ENCODE assay signal across 26 mouse cellular contexts in the genomic region with DNA sequence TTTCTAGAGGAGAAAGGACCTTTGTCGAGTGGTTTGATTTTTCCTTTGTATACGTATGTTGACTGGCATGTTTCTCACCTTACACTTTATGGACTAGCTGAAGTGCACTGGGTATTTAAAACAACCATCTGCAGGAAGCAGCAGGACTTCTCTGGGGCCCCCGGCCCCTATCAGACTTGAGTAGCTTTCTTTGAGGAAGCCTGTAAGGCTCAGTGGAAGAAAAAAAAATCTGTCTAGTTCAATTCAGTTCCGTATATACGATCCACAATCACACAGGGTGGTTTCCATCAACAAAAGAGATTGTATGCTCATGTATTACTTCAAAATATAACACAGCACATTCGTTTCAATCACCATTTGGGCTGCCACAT. TPM values are rescaled to one million over a fixed set of nuclear protein-coding genes. Genes with fewer than 3 reads are reported as not detected.
DNase-seq lines count a peak whose midpoint lies in the region; ATAC-seq and TF ChIP-seq lines count a peak whose summit lies in the region.
"Had no signal": no experiment of that assay in that cellular context is flagged by ENCODE, and none has a peak within 500 bp of the region (broad histone marks: within the 10 kb centered on the region; RNA-seq: fewer than 3 reads in every experiment).

No protein-coding gene starts in this region.

- H3K9me3 ChIP-seq in intestine, postnatal 0 days (ENCODE audit: control insufficient read depth) = no peaks in the 10 kb centered on the region
- H3K9me3 ChIP-seq in intestine, embryonic 16.5 days (ENCODE audit: control insufficient read depth, low read length) = no peaks in the 10 kb centered on the region
- H3K9me3 ChIP-seq in liver, embryonic 11.5 days (ENCODE audit: control insufficient read depth, low read length) = no peaks in the 10 kb centered on the region
- no peaks in the 10 kb centered on the region for H3K9me3 ChIP-seq in liver, embryonic 12.5 days (replicated peaks)
- H3K9me3 ChIP-seq in liver, postnatal 0 days (ENCODE audit: low read length) = no peaks in the 10 kb centered on the region
- H3K9me3 ChIP-seq: embryonic facial prominence, embryonic 13.5 days; heart, embryonic 10.5 days; hindbrain, embryonic 10.5 days; limb, embryonic 13.5 days; lung, embryonic 15.5 days; megakaryocyte, embryonic 14.5 days; neural tube, embryonic 12.5 days had no signal

- no peak overlapping the region for H3K27ac ChIP-seq in intestine, postnatal 0 days (ENCODE audit: low read depth, low read length)
- no peak overlapping the region for H3K27ac ChIP-seq in intestine, embryonic 16.5 days (ENCODE audit: low read length)
- H3K27ac ChIP-seq in liver, embryonic 11.5 days (ENCODE audit: low read depth, low read length) = 0 out of 2 replicates have a peak overlapping the region, but pooled peaks have one; percentile 48
- no peak overlapping the region for H3K27ac ChIP-seq in liver, embryonic 12.5 days
- H3K27ac ChIP-seq in liver, postnatal 0 days (ENCODE audit: low read depth) = peak overlapping the region; percentile 89
- H3K27ac ChIP-seq: heart, embryonic 10.5 days; hindbrain, embryonic 10.5 days; limb, embryonic 13.5 days; lung, embryonic 15.5 days; neural tube, embryonic 12.5 days had no signal

- no peak for TF ChIP-seq CTCF in intestine, postnatal 0 days (IDR thresholded peaks at IDR 0.05; ENCODE audit: low read depth)
- TF ChIP-seq CTCF in liver, postnatal 0 days (IDR thresholded peaks at IDR 0.05; ENCODE audit: low read depth) = no peak

- no peaks in the 10 kb centered on the region for H3K4me1 ChIP-seq in intestine, postnatal 0 days (replicated peaks; ENCODE audit: control insufficient read depth, insufficient read depth, low read length)
- H3K4me1 ChIP-seq in intestine, embryonic 16.5 days (ENCODE audit: control insufficient read depth, insufficient read depth, low read length) = peaks cover 4% of the 10 kb centered on the region; the same call in 1 of the 2 replicates
- 0 out of 2 replicates have a peak, but pooled peaks cover 4% of the 10 kb centered on the region for H3K4me1 ChIP-seq in liver, embryonic 11.5 days (replicated peaks; ENCODE audit: control insufficient read depth, insufficient read depth, low read length)
- H3K4me1 ChIP-seq in liver, embryonic 12.5 days = peaks cover 5% of the 10 kb centered on the region; the same call in 1 of the 2 replicates
- peaks cover 4% of the 10 kb centered on the region; the same call in 1 of the 2 replicates for H3K4me1 ChIP-seq in liver, postnatal 0 days (ENCODE audit: insufficient read depth)
- H3K4me1 ChIP-seq: embryonic facial prominence, embryonic 13.5 days; heart, embryonic 10.5 days; hindbrain, embryonic 10.5 days; megakaryocyte, embryonic 14.5 days; neural tube, embryonic 12.5 days had no signal

- no peak for TF ChIP-seq EP300 in liver, postnatal 0 days (IDR thresholded peaks at IDR 0.05; ENCODE audit: low read depth)

- no peak overlapping the region for H3K4me3 ChIP-seq in intestine, postnatal 0 days (ENCODE audit: low read depth, low read length)
- H3K4me3 ChIP-seq in intestine, embryonic 16.5 days (ENCODE audit: low read length) = no peak overlapping the region
- H3K4me3 ChIP-seq in liver, embryonic 11.5 days (ENCODE audit: low read depth, low read length) = no peak overlapping the region
- H3K4me3 ChIP-seq in liver, embryonic 12.5 days = no peak overlapping the region
- 0 out of 2 replicates have a peak overlapping the region, but pooled peaks have one; percentile 1 for H3K4me3 ChIP-seq in liver, postnatal 0 days (ENCODE audit: low read depth, low read length)
- H3K4me3 ChIP-seq: embryonic facial prominence, embryonic 13.5 days; heart, embryonic 10.5 days; hindbrain, embryonic 10.5 days; limb, embryonic 13.5 days; lung, embryonic 15.5 days; megakaryocyte, embryonic 14.5 days; neural tube, embryonic 12.5 days had no signal

- no peak overlapping the region for H3K9ac ChIP-seq in intestine, postnatal 0 days (ENCODE audit: low read depth, low read length)
- no peak overlapping the region for H3K9ac ChIP-seq in intestine, embryonic 16.5 days (ENCODE audit: low read depth, low read length)
- H3K9ac ChIP-seq in liver, embryonic 11.5 days (ENCODE audit: low read depth, low read length) = no peak overlapping the region
- H3K9ac ChIP-seq in liver, embryonic 12.5 days = no peak overlapping the region
- H3K9ac ChIP-seq in liver, postnatal 0 days (replicated peaks) = no peak overlapping the region; the same call in 1 of the 2 replicates
- H3K9ac ChIP-seq: embryonic facial prominence, embryonic 13.5 days; limb, embryonic 13.5 days; lung, embryonic 15.5 days; neural tube, embryonic 12.5 days had no signal

- 23% methylated on average over 6 of the region's 6 CpGs for WGBS in intestine, postnatal 0 days
- 30% methylated on average over 6 of the region's 6 CpGs for WGBS in intestine, embryonic 16.5 days
- 36% methylated on average over 6 of the region's 6 CpGs for WGBS in liver, embryonic 11.5 days
- 17% methylated on average over 6 of the region's 6 CpGs for WGBS in liver, embryonic 12.5 days (ENCODE audit: insufficient replicate concordance)
- WGBS in liver, postnatal 0 days (ENCODE audit: insufficient replicate concordance) = 18% methylated on average over 6 of the region's 6 CpGs

- no peak for DNase-seq in liver, embryonic 11.5 days (ENCODE audit: low spot score)
- DNase-seq in liver, postnatal 0 days = no peak
- no peak for DNase-seq in cerebellum, postnatal 4 days (ENCODE audit: low spot score in 2 of 2)
- DNase-seq in embryo, embryonic 9.5 days (ENCODE audit: extremely low spot score) = no peak
- DNase-seq: adrenal gland, postnatal 14 days; cerebellum, adult 9-11 months; kidney, adult 11 months; layer of hippocampus, postnatal 36 days; midbrain, embryonic 14.5 days; right cerebral cortex, adult 18-20 months; right cerebral cortex, postnatal 4 days; thymus, adult 18-20 months; thymus, postnatal 4 days had no signal

- peak overlapping the region; percentile 37; the same call in 1 of the 2 replicates for H3K4me2 ChIP-seq in intestine, postnatal 0 days (replicated peaks; ENCODE audit: low read depth)
- H3K4me2 ChIP-seq in intestine, embryonic 16.5 days (ENCODE audit: low read depth, low read length) = no peak overlapping the region
- H3K4me2 ChIP-seq in liver, embryonic 11.5 days = no peak overlapping the region
- no peak overlapping the region for H3K4me2 ChIP-seq in liver, embryonic 12.5 days
- H3K4me2 ChIP-seq in liver, postnatal 0 days (ENCODE audit: low read depth, low read length) = peak overlapping the region; percentile 49
- H3K4me2 ChIP-seq: embryonic facial prominence, embryonic 13.5 days; limb, embryonic 13.5 days; lung, embryonic 15.5 days; neural tube, embryonic 12.5 days had no signal

- ATAC-seq in intestine, postnatal 0 days = no peak
- no peak for ATAC-seq in intestine, embryonic 16.5 days
- ATAC-seq in liver, embryonic 11.5 days (replicated peaks; ENCODE audit: low FRiP score) = no peak
- ATAC-seq in liver, embryonic 12.5 days = no peak
- peak; percentile 39; the same call in 1 of the 2 replicates for ATAC-seq in common myeloid progenitor, adult 5-6 weeks (replicated peaks; ENCODE audit: low read depth, poor library complexity, severe bottlenecking)
- ATAC-seq in liver, postnatal 0 days = peak; percentile 20
- ATAC-seq: forebrain, embryonic 14.5 days; hindbrain, embryonic 16.5 days had no signal

- H3K36me3 ChIP-seq in intestine, postnatal 0 days (ENCODE audit: control insufficient read depth, insufficient read depth) = no peaks in the 10 kb centered on the region
- no peaks in the 10 kb centered on the region for H3K36me3 ChIP-seq in intestine, embryonic 16.5 days (ENCODE audit: control insufficient read depth, insufficient read depth, low read length)
- H3K36me3 ChIP-seq in liver, embryonic 11.5 days (ENCODE audit: control insufficient read depth, insufficient read depth, low read length) = no peaks in the 10 kb centered on the region
- H3K36me3 ChIP-seq in liver, embryonic 12.5 days = no peaks in the 10 kb centered on the region
- H3K36me3 ChIP-seq in liver, postnatal 0 days (replicated peaks; ENCODE audit: insufficient read depth, low read length) = no peaks in the 10 kb centered on the region
- H3K36me3 ChIP-seq: embryonic facial prominence, embryonic 13.5 days; heart, embryonic 10.5 days; hindbrain, embryonic 10.5 days; limb, embryonic 13.5 days; lung, embryonic 15.5 days; neural tube, embryonic 12.5 days had no signal

- H3K27me3 ChIP-seq in intestine, postnatal 0 days (replicated peaks; ENCODE audit: control insufficient read depth, insufficient read depth, low read length) = no peaks in the 10 kb centered on the region
- no peaks in the 10 kb centered on the region for H3K27me3 ChIP-seq in intestine, embryonic 16.5 days (replicated peaks; ENCODE audit: control insufficient read depth, insufficient read depth, low read length)
- H3K27me3 ChIP-seq in liver, embryonic 11.5 days (replicated peaks; ENCODE audit: control insufficient read depth, insufficient read depth, low read length) = no peaks in the 10 kb centered on the region
- no peaks in the 10 kb centered on the region for H3K27me3 ChIP-seq in liver, embryonic 12.5 days (replicated peaks)
- H3K27me3 ChIP-seq in liver, postnatal 0 days (ENCODE audit: insufficient read depth, low read length) = no peaks in the 10 kb centered on the region
- H3K27me3 ChIP-seq: embryonic facial prominence, embryonic 13.5 days; limb, embryonic 13.5 days; lung, embryonic 15.5 days; megakaryocyte, embryonic 14.5 days; neural tube, embryonic 12.5 days had no signal

RNA-seq across cellular contexts. Expression of a gene that starts 45.8 kb away (rescaled TPM):
- polyA plus RNA-seq in intestine, postnatal 0 days (2015; fragmentation: Nextera tagmentation; extraction: Ambion mirVana) = 0.99 and 1.1 TPM in 2 replicates
- polyA plus RNA-seq in intestine, embryonic 16.5 days (2015; fragmentation: Nextera tagmentation; extraction: Ambion mirVana) = 40.3 and 106 TPM in 2 replicates
- polyA plus RNA-seq in liver, embryonic 11.5 days (2014; fragmentation: Nextera tagmentation; extraction: Ambion mirVana) = 772 and 788 TPM in 2 replicates
- polyA plus RNA-seq in liver, embryonic 12.5 days (2016; fragmentation: Nextera tagmentation; extraction: Ambion mirVana) = 1,037 and 1,058 TPM in 2 replicates
- total RNA-seq in common myeloid progenitor, adult 5-6 weeks (2017) = not detected in 2 replicates
- polyA plus RNA-seq in liver, postnatal 0 days (2015; fragmentation: Nextera tagmentation; extraction: Ambion mirVana) = 15,780 and 16,843 TPM in 2 replicates
- total RNA-seq: layer of hippocampus, postnatal 36 days had no signal
- polyA plus RNA-seq: forebrain, embryonic 14.5 days; hindbrain, embryonic 10.5 days; hindbrain, embryonic 16.5 days; midbrain, embryonic 14.5 days had no signal

RNA-seq across cellular contexts. Expression of a gene that starts 47.9 kb away (rescaled TPM):
- polyA plus RNA-seq in intestine, postnatal 0 days (2015; fragmentation: Nextera tagmentation; extraction: Ambion mirVana) = 3.0 and 3.3 TPM in 2 replicates
- 5.2 and 6.3 TPM in 2 replicates for polyA plus RNA-seq in intestine, embryonic 16.5 days (2015; fragmentation: Nextera tagmentation; extraction: Ambion mirVana)
- polyA plus RNA-seq in liver, embryonic 11.5 days (2014; fragmentation: Nextera tagmentation; extraction: Ambion mirVana) = 3.8 and 4.1 TPM in 2 replicates
- polyA plus RNA-seq in liver, embryonic 12.5 days (2016; fragmentation: Nextera tagmentation; extraction: Ambion mirVana) = 3.2 and 3.5 TPM in 2 replicates
- 1.2 and 3.2 TPM in 2 replicates for total RNA-seq in common myeloid progenitor, adult 5-6 weeks (2017)
- polyA plus RNA-seq in liver, postnatal 0 days (2015; fragmentation: Nextera tagmentation; extraction: Ambion mirVana) = 2.4 and 2.8 TPM in 2 replicates

RNA-seq across cellular contexts. Expression of a gene that starts 48.5 kb away (rescaled TPM):
- 19.3 and 23.3 TPM in 2 replicates for polyA plus RNA-seq in intestine, postnatal 0 days (2015; fragmentation: Nextera tagmentation; extraction: Ambion mirVana)
- polyA plus RNA-seq in intestine, embryonic 16.5 days (2015; fragmentation: Nextera tagmentation; extraction: Ambion mirVana) = 16.1 and 17.8 TPM in 2 replicates
- 25.2 and 32.2 TPM in 2 replicates for polyA plus RNA-seq in liver, embryonic 11.5 days (2014; fragmentation: Nextera tagmentation; extraction: Ambion mirVana)
- 16.3 and 17.4 TPM in 2 replicates for polyA plus RNA-seq in liver, embryonic 12.5 days (2016; fragmentation: Nextera tagmentation; extraction: Ambion mirVana)
- total RNA-seq in common myeloid progenitor, adult 5-6 weeks (2017) = 149 and 213 TPM in 2 replicates
- 9.3 and 10.8 TPM in 2 replicates for polyA plus RNA-seq in liver, postnatal 0 days (2015; fragmentation: Nextera tagmentation; extraction: Ambion mirVana)

Comparison
In these comparisons a context has a peak if more than half of its experiments do, and no peak if none do; other contexts are left out.
1. ATAC-seq: peak in common myeloid progenitor, adult 5-6 weeks (single experiment) and liver, postnatal 0 days (single experiment); none in intestine, postnatal 0 days (single experiment), intestine, embryonic 16.5 days (single experiment), liver, embryonic 11.5 days (single experiment) and liver, embryonic 12.5 days (single experiment).
2. H3K27ac ChIP-seq: peak in liver, embryonic 11.5 days (single experiment) and liver, postnatal 0 days (single experiment); none in intestine, postnatal 0 days (single experiment), intestine, embryonic 16.5 days (single experiment) and liver, embryonic 12.5 days (single experiment).
3. H3K4me2 ChIP-seq: peak in intestine, postnatal 0 days (single experiment) and liver, postnatal 0 days (single experiment); none in intestine, embryonic 16.5 days (single experiment), liver, embryonic 11.5 days (single experiment) and liver, embryonic 12.5 days (single experiment).
4. RNA of a gene that starts 45.8 kb away (polyA plus RNA-seq): 15,780 to 16,843 TPM in liver, postnatal 0 days, 1,037 to 1,058 TPM in liver, embryonic 12.5 days, 772 to 788 TPM in liver, embryonic 11.5 days and 40.3 to 106 TPM in intestine, embryonic 16.5 days; 0.99 to 1.1 TPM in intestine, postnatal 0 days; every median in the first group is over 10 times any median in the second.